Mouse (Mus musculus): ENCODE data around the gene Gas7.

DNA sequence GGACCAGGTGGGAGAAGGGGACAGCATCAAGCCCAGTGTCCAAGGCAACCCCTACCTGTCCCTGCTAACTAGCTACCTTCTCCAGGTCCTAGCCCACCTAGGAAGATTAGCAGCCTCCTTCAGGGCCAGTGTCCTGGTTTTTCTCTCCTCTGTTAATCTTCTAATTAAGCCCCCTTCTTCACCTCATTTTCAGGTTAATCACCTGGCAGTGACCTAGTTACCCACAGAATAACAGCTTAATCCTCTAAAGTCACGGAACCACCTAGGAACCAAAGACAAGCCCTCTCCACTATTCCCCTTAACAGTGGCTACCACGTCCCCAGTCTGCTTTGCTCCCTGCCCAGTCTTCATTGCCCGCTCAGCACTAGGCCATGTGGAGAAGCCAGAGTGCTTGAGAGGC is 226.6 kb downstream of the Gas7 start:
- no peak for TF ChIP-seq POLR2A (IDR thresholded peaks at IDR 0.05; ENCODE audit: control insufficient read depth, low read depth, low read length)
- TF ChIP-seq CTCF (IDR thresholded peaks at IDR 0.05; ENCODE audit: control insufficient read depth, insufficient read depth, insufficient replicate concordance, low read depth, low read length): no peak
